Mouse (Mus musculus): ENCODE measurements around the gene Gm5416.
"Not testable (repeated sequence)": the region's sequence is repeated elsewhere in the genome, so short reads cannot be mapped to it uniquely, and the experiment has no call there.

Gene Gm5416

GRCm38 (mm10) chr16:36209967-36210453, at the start of gene Gm5416:
Gene Gm5416, plus strand, starts transcription at chr16:36210403.
- no peak for DNase-seq (ENCODE audit: low spot score in 2 of 2)

- not testable (repeated sequence) for DNase-seq (ENCODE audit: low spot score in 2 of 2)
Observed at GRCm38 (mm10) chr16:36167841-36168240, 42.4 kb upstream of the Gm5416 start.

DNA sequence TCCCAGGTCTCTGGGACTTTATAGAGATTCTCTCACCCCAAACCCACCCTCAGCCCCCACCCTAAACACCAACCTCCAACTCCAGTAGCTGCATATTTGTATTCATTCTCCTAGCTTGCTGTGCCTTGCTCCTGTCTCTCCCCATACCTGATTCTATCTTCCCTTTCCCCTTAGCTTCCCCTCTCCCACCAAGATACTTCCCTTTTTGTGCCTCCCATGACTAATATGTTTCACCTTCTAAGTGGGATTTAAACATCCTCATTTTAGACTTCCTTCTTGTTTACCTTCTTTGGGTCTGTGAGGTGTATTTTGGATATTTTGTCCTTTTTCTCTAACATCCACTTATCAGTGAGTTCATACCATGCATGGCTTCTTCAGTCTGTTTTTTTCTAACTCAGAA, 34.1 kb upstream of the Gm5416 start:
- DNase-seq (ENCODE audit: low spot score in 2 of 2): no peak

- no peak for DNase-seq (ENCODE audit: low spot score in 2 of 2)
Observed at GRCm38 (mm10) chr16:36179910-36180309, 30.3 kb upstream of the Gm5416 start.

DNA sequence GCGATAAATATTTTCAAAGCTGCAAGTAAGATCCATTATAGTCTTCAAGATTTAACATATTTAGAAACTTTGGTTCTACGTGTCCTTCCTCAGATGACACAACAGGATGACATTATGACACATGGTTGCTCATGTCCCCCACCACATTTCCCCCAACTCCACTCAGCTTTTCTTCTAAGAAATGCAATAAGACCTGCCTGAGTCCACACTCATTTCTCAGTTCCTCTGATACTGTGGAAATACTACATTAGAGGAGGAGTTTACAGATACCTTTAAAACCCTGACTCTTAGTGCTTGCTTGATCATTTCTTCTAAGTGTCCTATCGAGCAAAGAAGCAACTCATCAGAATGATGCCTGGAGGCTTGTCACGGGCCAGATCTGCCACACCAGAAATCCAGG, 26.3 kb upstream of the Gm5416 start, which contains the start of gene Gm5483:
TSS of gene Gm5483 (plus strand) at position 301 of the 400 bp plus-strand sequence.
- not testable (repeated sequence) for DNase-seq (ENCODE audit: low spot score in 2 of 2)

GRCm38 (mm10) chr16:36199226-36199625, 11.0 kb upstream of the Gm5416 start:
- DNase-seq (ENCODE audit: low spot score in 2 of 2): no peak

DNA sequence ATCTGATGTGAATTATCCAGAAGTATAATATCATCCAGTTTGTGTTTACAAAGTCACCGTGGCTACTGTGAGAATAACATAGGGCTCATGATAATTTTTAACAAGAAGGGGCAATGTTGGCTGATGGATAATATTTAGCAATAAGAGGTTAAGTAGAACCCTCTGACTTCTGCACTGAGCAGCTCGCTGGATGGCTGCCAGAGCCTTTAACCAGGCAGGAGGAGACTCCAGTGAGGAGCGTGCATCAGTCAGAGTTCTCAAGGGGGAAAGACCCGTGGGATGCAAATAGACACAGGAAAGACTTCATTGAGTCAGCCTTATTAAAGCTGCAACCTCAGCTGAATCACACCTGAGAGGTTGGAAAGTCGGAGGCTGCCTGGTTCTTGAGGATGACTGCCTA, 6.4 kb upstream of the Gm5416 start:
- DNase-seq (ENCODE audit: low spot score in 2 of 2): no peak

GRCm38 (mm10) chr16:36205684-36206083, 4.5 kb upstream of the Gm5416 start:
- not testable (repeated sequence) for DNase-seq (ENCODE audit: low spot score in 2 of 2)

- DNase-seq (ENCODE audit: low spot score in 2 of 2): not testable (repeated sequence)
Observed at GRCm38 (mm10) chr16:36221168-36221567, 11.0 kb downstream of the Gm5416 start, which contains the start of gene 2010005H15Rik. Gene 2010005H15Rik, plus strand, starts transcription at chr16:36221468.

GRCm38 (mm10) chr16:36260585-36260984, 50.4 kb downstream of the Gm5416 start:
- DNase-seq (ENCODE audit: low spot score in 2 of 2): peak in 1 of 2 experiments; percentile 13
